Mouse (Mus musculus) kidney, embryonic 16.5 days (tissue): Measurements from ENCODE around the gene Psmb8. TPM values are rescaled to one million over a fixed set of nuclear protein-coding genes. Genes with fewer than 3 reads are reported as not detected.

Experiments used
- ATAC-seq: fragments of 200-750 bp; cut with Nextera tagmentation; 2 replicates; pipeline ENCODE4 v1.8.0; 2017; ENCODE audit warnings: moderate TSS enrichment; ENCODE audit not compliant: low FRiP score, low TSS enrichment
- H3K27ac ChIP-seq: fragments of 300-500 bp; sonication (generic); 2 replicates; pipeline ENCODE4 v1.5.1; 2014; ENCODE audit warnings: low read length
- H3K27me3 ChIP-seq: fragments of 300-500 bp; sonication (generic); 2 replicates; pipeline ENCODE4 v1.6.1; 2014; ENCODE audit warnings: low read length, control low read depth, mixed read lengths; ENCODE audit not compliant: insufficient read depth
- H3K36me3 ChIP-seq: fragments of 300-500 bp; sonication (generic); 2 replicates; pipeline ENCODE4 v1.6.1; 2014; ENCODE audit warnings: low read length, control low read depth, mixed read lengths; ENCODE audit not compliant: insufficient read depth
- H3K4me1 ChIP-seq: fragments of 300-500 bp; sonication (generic); 2 replicates; pipeline ENCODE4 v1.6.1; 2014; ENCODE audit warnings: low read length, control low read depth, mixed read lengths; ENCODE audit not compliant: insufficient read depth
- H3K4me2 ChIP-seq: fragments of 300-500 bp; sonication (generic); replicated peaks from 2 replicates; pipeline ENCODE4 v1.6.1; 2014; ENCODE audit warnings: low read depth, low read length
- H3K4me3 ChIP-seq: fragments of 300-500 bp; sonication (generic); 2 replicates; pipeline ENCODE4 v1.5.1; 2014; ENCODE audit warnings: mild to moderate bottlenecking, low read length
- H3K9ac ChIP-seq: fragments of 300-500 bp; sonication (generic); replicated peaks from 2 replicates; pipeline ENCODE4 v1.6.1; 2014; ENCODE audit warnings: low read length
- H3K9me3 ChIP-seq: fragments of 300-500 bp; sonication (generic); 2 replicates; pipeline ENCODE4 v1.6.1; 2016; ENCODE audit warnings: low read length, control low read depth
- WGBS: fragments of 180-500 bp; shearing (Covaris S2); extraction: QIAGEN DNeasy Blood & Tissue Kit; methylation state at CpG from one replicate; pipeline ENCODE4 v1.1.7; 2014; 5-methylcytosine and 5-hydroxymethylcytosine counted together
- polyA plus RNA-seq: library from polyadenylated mRNA; unstranded; fragments of >200 nt; fragmentation: Nextera tagmentation; extraction: Ambion mirVana; gene quantifications from 2 replicates; pipeline ENCODE4 v1.2.1, GENCODE M21; 2015

The Psmb8 gene
- polyA plus RNA-seq, 1 experiment from 2014 or later: 7.2 TPM

GRCm38 (mm10) chr17:34238706-34239105, 41.2 kb downstream of the Psmb8 start, which contains the start of gene H2-Ob:
TSS of gene H2-Ob (plus strand) at chr17:34238903.
- Histone ChIP-seq H3K4me3 (no peak within 1 kb of the TSS), H3K9me3 (0 out of 2 replicates have a peak, but pooled peaks cover 4% of the 10 kb centered on the region), H3K4me2 (no peak within 1 kb of the TSS), H3K4me1 (no peaks in the 10 kb centered on the region), H3K9ac (no peak within 1 kb of the TSS), H3K27ac (peak within 1 kb of the TSS; percentile 35; the same call in 1 of the 2 replicates), H3K27me3 (no peaks in the 10 kb centered on the region), H3K36me3 (no peaks in the 10 kb centered on the region)
- 62% methylated on average over 3 of the region's 3 CpGs for WGBS
- no peak for ATAC-seq

GRCm38 (mm10) chr17:34239601-34240041, 42.1 kb downstream of the Psmb8 start:
- H3K27me3 ChIP-seq: no peaks in the 10 kb centered on the region
- 48% methylated on average over 10 of the region's 10 CpGs for WGBS
- H3K9me3 ChIP-seq: 0 out of 2 replicates have a peak, but pooled peaks cover 4% of the 10 kb centered on the region
- H3K4me3 ChIP-seq: no peak overlapping the region
- H3K36me3 ChIP-seq: no peaks in the 10 kb centered on the region
- no peak for ATAC-seq
- no peaks in the 10 kb centered on the region for H3K4me1 ChIP-seq
- no peak overlapping the region for H3K9ac ChIP-seq
- no peak overlapping the region for H3K4me2 ChIP-seq
- peak overlapping the region; percentile 35; the same call in 1 of the 2 replicates for H3K27ac ChIP-seq

- Histone ChIP-seq H3K4me3 (no peak overlapping the region), H3K9me3 (0 out of 2 replicates have a peak, but pooled peaks cover 4% of the 10 kb centered on the region), H3K4me1 (no peaks in the 10 kb centered on the region), H3K4me2 (no peak overlapping the region), H3K27me3 (no peaks in the 10 kb centered on the region), H3K36me3 (no peaks in the 10 kb centered on the region), H3K9ac (no peak overlapping the region), H3K27ac (no peak overlapping the region)
- ATAC-seq: no peak
- 66% methylated on average over 3 of the region's 3 CpGs for WGBS
Measured at GRCm38 (mm10) chr17:34240366-34240765, 42.8 kb downstream of the Psmb8 start.

GRCm38 (mm10) chr17:34240916-34241315, 43.4 kb downstream of the Psmb8 start:
- no peak overlapping the region for H3K9ac ChIP-seq
- no peaks in the 10 kb centered on the region for H3K27me3 ChIP-seq
- no peak for ATAC-seq
- H3K9me3 ChIP-seq: 0 out of 2 replicates have a peak, but pooled peaks cover 4% of the 10 kb centered on the region
- no peaks in the 10 kb centered on the region for H3K36me3 ChIP-seq
- 75% methylated on average over 6 of the region's 6 CpGs for WGBS
- no peak overlapping the region for H3K4me3 ChIP-seq
- no peak overlapping the region for H3K27ac ChIP-seq
- H3K4me1 ChIP-seq: no peaks in the 10 kb centered on the region
- no peak overlapping the region for H3K4me2 ChIP-seq

- Histone ChIP-seq H3K4me1 (no peaks in the 10 kb centered on the region), H3K27me3 (no peaks in the 10 kb centered on the region), H3K4me2 (no peak overlapping the region), H3K36me3 (no peaks in the 10 kb centered on the region), H3K4me3 (no peak overlapping the region), H3K27ac (no peak overlapping the region), H3K9me3 (0 out of 2 replicates have a peak, but pooled peaks cover 4% of the 10 kb centered on the region), H3K9ac (no peak overlapping the region)
- WGBS: 82% methylated on average over 4 of the region's 4 CpGs
- ATAC-seq: no peak
Measured at GRCm38 (mm10) chr17:34244656-34245055, 47.1 kb downstream of the Psmb8 start.

GRCm38 (mm10) chr17:34247047-34247446, 49.5 kb downstream of the Psmb8 start:
- H3K27me3 ChIP-seq: no peaks in the 10 kb centered on the region
- H3K4me2 ChIP-seq: no peak overlapping the region
- 91% methylated on average over 3 of the region's 3 CpGs for WGBS
- H3K9ac ChIP-seq: no peak overlapping the region
- no peak for ATAC-seq
- no peak overlapping the region for H3K27ac ChIP-seq
- no peaks in the 10 kb centered on the region; the same call in 1 of the 2 replicates for H3K4me1 ChIP-seq
- H3K9me3 ChIP-seq: no peaks in the 10 kb centered on the region
- H3K4me3 ChIP-seq: no peak overlapping the region
- no peaks in the 10 kb centered on the region for H3K36me3 ChIP-seq

- no peak overlapping the region for H3K4me3 ChIP-seq
- WGBS: 64% methylated on average over 2 of the region's 2 CpGs
- no peaks in the 10 kb centered on the region for H3K9me3 ChIP-seq
- no peak overlapping the region for H3K4me2 ChIP-seq
- no peak for ATAC-seq
- no peak overlapping the region for H3K9ac ChIP-seq
- no peak overlapping the region for H3K27ac ChIP-seq
- no peaks in the 10 kb centered on the region for H3K27me3 ChIP-seq
- H3K36me3 ChIP-seq: no peaks in the 10 kb centered on the region
- H3K4me1 ChIP-seq: no peaks in the 10 kb centered on the region; the same call in 1 of the 2 replicates
Measured at GRCm38 (mm10) chr17:34248764-34249163, 51.2 kb downstream of the Psmb8 start.

GRCm38 (mm10) chr17:34249361-34249760, 51.8 kb downstream of the Psmb8 start:
- no peaks in the 10 kb centered on the region; the same call in 1 of the 2 replicates for H3K4me1 ChIP-seq
- H3K9ac ChIP-seq: no peak overlapping the region
- no peaks in the 10 kb centered on the region for H3K9me3 ChIP-seq
- H3K36me3 ChIP-seq: no peaks in the 10 kb centered on the region
- no peak overlapping the region for H3K4me2 ChIP-seq
- 45% methylated on average over 3 of the region's 3 CpGs for WGBS
- no peak for ATAC-seq
- no peak overlapping the region for H3K4me3 ChIP-seq
- no peaks in the 10 kb centered on the region for H3K27me3 ChIP-seq
- no peak overlapping the region for H3K27ac ChIP-seq

- H3K27me3 ChIP-seq: no peaks in the 10 kb centered on the region
- WGBS: 18% methylated on average over 4 of the region's 4 CpGs
- ATAC-seq: no peak
- no peaks in the 10 kb centered on the region; the same call in 1 of the 2 replicates for H3K4me1 ChIP-seq
- no peak overlapping the region for H3K9ac ChIP-seq
- no peak overlapping the region for H3K4me2 ChIP-seq
- no peaks in the 10 kb centered on the region for H3K36me3 ChIP-seq
- no peak overlapping the region for H3K27ac ChIP-seq
- H3K9me3 ChIP-seq: no peaks in the 10 kb centered on the region
- H3K4me3 ChIP-seq: no peak overlapping the region
Measured at GRCm38 (mm10) chr17:34249878-34250277, 52.4 kb downstream of the Psmb8 start.
